Mouse (Mus musculus) intestine, embryonic 14.5 days (tissue): ENCODE results near the gene Pjvk. TPM values are rescaled to one million over a fixed set of nuclear protein-coding genes. Genes with fewer than 3 reads are reported as not detected.

ENCODE experiments used
- ATAC-seq: fragments of 200-750 bp; cut with Nextera tagmentation; replicated peaks from 2 replicates; pipeline ENCODE4 v1.8.0; 2017; ENCODE audit warnings: low read depth, moderate number of reproducible peaks, moderate TSS enrichment, moderate library complexity; ENCODE audit not compliant: low FRiP score, low TSS enrichment
- DNase-seq: peaks from one replicate; pipeline ENCODE4 v3.0.0-alpha.2; 2018; ENCODE audit warnings: low spot score
- H3K27ac ChIP-seq: fragments of 300-500 bp; sonication (generic); 2 replicates; pipeline ENCODE4 v1.5.1; 2014; ENCODE audit warnings: low read depth, mild to moderate bottlenecking, control low read depth
- H3K27me3 ChIP-seq: fragments of 300-500 bp; sonication (generic); replicated peaks from 2 replicates; pipeline ENCODE4 v1.6.1; 2014; ENCODE audit warnings: low read length, control low read depth; ENCODE audit not compliant: control insufficient read depth, insufficient read depth
- H3K36me3 ChIP-seq: fragments of 300-500 bp; sonication (generic); 2 replicates; pipeline ENCODE4 v1.6.1; 2014; ENCODE audit warnings: low read length, control low read depth; ENCODE audit not compliant: control insufficient read depth, insufficient read depth
- H3K4me1 ChIP-seq: fragments of 300-500 bp; sonication (generic); replicated peaks from 2 replicates; pipeline ENCODE4 v1.6.1; 2014; ENCODE audit warnings: low read length, control low read depth, mixed read lengths; ENCODE audit not compliant: control insufficient read depth, insufficient read depth
- H3K4me2 ChIP-seq: fragments of 300-500 bp; sonication (generic); 2 replicates; pipeline ENCODE4 v1.6.1; 2014; ENCODE audit warnings: low read length
- H3K4me3 ChIP-seq: fragments of 300-500 bp; sonication (generic); 2 replicates; pipeline ENCODE4 v1.5.1; 2014; ENCODE audit warnings: low read depth, low read length, control low read depth, mixed read lengths
- H3K9ac ChIP-seq: fragments of 300-500 bp; sonication (generic); 2 replicates; pipeline ENCODE4 v1.6.1; 2014; ENCODE audit warnings: mild to moderate bottlenecking, low read length
- H3K9me3 ChIP-seq: fragments of 300-500 bp; sonication (generic); 2 replicates; pipeline ENCODE4 v1.6.1; 2016; ENCODE audit warnings: low read length, control low read depth; ENCODE audit not compliant: control insufficient read depth
- WGBS: fragments of 180-500 bp; shearing (Covaris S2); extraction: QIAGEN DNeasy Blood & Tissue Kit; methylation state at CpG from one replicate; pipeline ENCODE4 v1.1.7; 2014; 5-methylcytosine and 5-hydroxymethylcytosine counted together
- polyA plus RNA-seq: library from polyadenylated mRNA; unstranded; fragments of >200 nt; fragmentation: Nextera tagmentation; extraction: Ambion mirVana; gene quantifications from 2 replicates; pipeline ENCODE4 v1.2.1, GENCODE M21; 2014

Pjvk gene
- polyA plus RNA-seq, 1 experiment from 2014 or later: 0.58 TPM

- Histone ChIP-seq H3K4me3 (no peak overlapping the region), H3K36me3 (peaks cover 82% of the 10 kb centered on the region), H3K4me1 (no peaks in the 10 kb centered on the region), H3K27me3 (no peaks in the 10 kb centered on the region), H3K4me2 (no peak overlapping the region), H3K9ac (no peak overlapping the region), H3K27ac (no peak overlapping the region), H3K9me3 (no peaks in the 10 kb centered on the region)
- ATAC-seq: no peak
- no peak for DNase-seq
- 66% methylated on average over 3 of the region's 3 CpGs for WGBS
These were observed 39.3 kb downstream of the Pjvk start for GRCm38 (mm10) chr2:76687608-76688007.

- H3K4me3 ChIP-seq: no peak overlapping the region
- H3K27ac ChIP-seq: no peak overlapping the region
- 54% methylated on average over 7 of the region's 7 CpGs for WGBS
- no peaks in the 10 kb centered on the region for H3K9me3 ChIP-seq
- no peaks in the 10 kb centered on the region for H3K4me1 ChIP-seq
- ATAC-seq (no peak), DNase-seq (no peak)
- no peak overlapping the region for H3K4me2 ChIP-seq
- H3K9ac ChIP-seq: no peak overlapping the region
- peaks cover 82% of the 10 kb centered on the region for H3K36me3 ChIP-seq
- H3K27me3 ChIP-seq: no peaks in the 10 kb centered on the region
These were observed 39.9 kb downstream of the Pjvk start for GRCm38 (mm10) chr2:76688162-76688561.

- Histone ChIP-seq H3K9ac (no peak overlapping the region), H3K36me3 (peaks cover 81% of the 10 kb centered on the region), H3K27ac (no peak overlapping the region), H3K27me3 (no peaks in the 10 kb centered on the region), H3K4me1 (no peaks in the 10 kb centered on the region), H3K4me2 (no peak overlapping the region), H3K9me3 (no peaks in the 10 kb centered on the region), H3K4me3 (no peak overlapping the region)
- DNase-seq (no peak), ATAC-seq (no peak)
- 88% methylated on average over 12 of the region's 12 CpGs for WGBS
These were observed 42.3 kb downstream of the Pjvk start for GRCm38 (mm10) chr2:76690436-76691204.

- Histone ChIP-seq H3K36me3 (peaks cover 69% of the 10 kb centered on the region), H3K27ac (no peak overlapping the region), H3K27me3 (no peaks in the 10 kb centered on the region), H3K9me3 (no peaks in the 10 kb centered on the region), H3K9ac (no peak overlapping the region), H3K4me2 (no peak overlapping the region), H3K4me1 (no peaks in the 10 kb centered on the region), H3K4me3 (no peak overlapping the region)
- DNase-seq (no peak), ATAC-seq (no peak)
- WGBS: 87% methylated on average over 5 of the region's 5 CpGs
These were observed 45.5 kb downstream of the Pjvk start for GRCm38 (mm10) chr2:76693765-76694164.

- H3K4me2 ChIP-seq: no peak overlapping the region
- H3K27me3 ChIP-seq: no peaks in the 10 kb centered on the region
- H3K36me3 ChIP-seq: peaks cover 68% of the 10 kb centered on the region
- no peak overlapping the region for H3K4me3 ChIP-seq
- 85% methylated on average over 6 of the region's 6 CpGs for WGBS
- ATAC-seq (no peak), DNase-seq (no peak)
- no peak overlapping the region for H3K9ac ChIP-seq
- H3K9me3 ChIP-seq: no peaks in the 10 kb centered on the region
- no peaks in the 10 kb centered on the region for H3K4me1 ChIP-seq
- H3K27ac ChIP-seq: no peak overlapping the region
These were observed 47.0 kb downstream of the Pjvk start for GRCm38 (mm10) chr2:76695290-76695689.

- Histone ChIP-seq H3K4me2 (no peak overlapping the region), H3K27ac (no peak overlapping the region), H3K9ac (no peak overlapping the region), H3K4me1 (no peaks in the 10 kb centered on the region), H3K36me3 (peaks cover 1% of the 10 kb centered on the region; the same call in 1 of the 2 replicates), H3K27me3 (no peaks in the 10 kb centered on the region), H3K9me3 (no peaks in the 10 kb centered on the region), H3K4me3 (no peak overlapping the region)
- WGBS: 72% methylated on average over 3 of the region's 3 CpGs
- DNase-seq (no peak), ATAC-seq (no peak)
These were observed 53.9 kb downstream of the Pjvk start for GRCm38 (mm10) chr2:76702188-76702587.

- H3K4me2 ChIP-seq: no peak overlapping the region
- H3K4me1 ChIP-seq: no peaks in the 10 kb centered on the region
- ATAC-seq (no peak), DNase-seq (no peak)
- H3K36me3 ChIP-seq: no peaks in the 10 kb centered on the region
- no peaks in the 10 kb centered on the region for H3K27me3 ChIP-seq
- WGBS: 77% methylated on average over 5 of the region's 5 CpGs
- no peaks in the 10 kb centered on the region for H3K9me3 ChIP-seq
- H3K9ac ChIP-seq: no peak overlapping the region
- H3K4me3 ChIP-seq: no peak overlapping the region
- H3K27ac ChIP-seq: no peak overlapping the region
These were observed 54.5 kb downstream of the Pjvk start for GRCm38 (mm10) chr2:76702751-76703150.

- ATAC-seq: no peak
- H3K27ac ChIP-seq: no peak overlapping the region
- H3K9ac ChIP-seq: no peak overlapping the region
- no peaks in the 10 kb centered on the region for H3K36me3 ChIP-seq
- H3K4me2 ChIP-seq: no peak overlapping the region
- WGBS: 93% methylated on average over 13 of the region's 13 CpGs
- no peaks in the 10 kb centered on the region for H3K4me1 ChIP-seq
- H3K27me3 ChIP-seq: no peaks in the 10 kb centered on the region
- no peak for DNase-seq
- 0 out of 2 replicates have a peak, but pooled peaks cover 6% of the 10 kb centered on the region for H3K9me3 ChIP-seq
- no peak overlapping the region for H3K4me3 ChIP-seq
These were observed 57.4 kb downstream of the Pjvk start for GRCm38 (mm10) chr2:76705655-76706054.
